Comparison of ENCODE assay signal across 8 mouse cellular contexts in the genomic region with DNA sequence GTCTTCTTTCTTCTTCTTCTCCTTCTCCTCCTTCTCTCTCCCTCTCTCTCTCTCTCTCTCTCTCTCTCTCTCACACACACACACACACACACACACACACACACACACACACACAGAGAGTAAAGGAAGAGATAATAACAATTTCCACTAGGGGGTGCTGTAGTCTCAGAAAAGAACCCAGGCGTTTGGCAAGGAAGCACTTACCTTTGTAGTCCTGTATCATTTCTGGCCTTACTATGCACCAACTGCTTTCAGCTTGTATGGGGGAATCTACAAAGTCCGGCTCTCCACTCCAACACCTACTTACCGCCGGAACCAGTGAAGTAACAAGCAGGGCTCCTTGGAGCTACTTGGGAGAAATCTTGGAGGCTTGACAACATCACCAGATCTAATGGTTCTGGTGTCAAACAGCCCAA. TPM values are rescaled to one million over a fixed set of nuclear protein-coding genes. Genes with fewer than 3 reads are reported as not detected.
A peak's percentile ranks its signal among the peaks of the same experiment; 100 is the strongest.
DNase-seq lines count a peak whose midpoint lies in the region; ATAC-seq and TF ChIP-seq lines count a peak whose summit lies in the region.

No protein-coding gene starts in this region.

- peak; percentile 49; the same call in 1 of the 2 replicates for ATAC-seq in liver, embryonic 14.5 days (ENCODE audit: insufficient read depth)
- peak; percentile 31; the same call in 1 of the 2 replicates for ATAC-seq in neural tube, embryonic 12.5 days (ENCODE audit: low FRiP score, low read depth)

- dilution Hi-C loops in CH12.LX (cut with MboI; ENCODE audit: extremely low pct_ligation_motif_present, extremely low pct_unique_long_range_greater_than_20kb, low sequenced_read_pairs): no loop called here

- peak in 1 of 2 experiments; percentile 89; a peak in 2 of 4 replicates for TF ChIP-seq CTCF in CH12.LX (conservative IDR thresholded peaks at IDR 0.05 in 1 of 2, IDR thresholded peaks at IDR 0.05 in 1 of 2; ENCODE audit: low read depth in 2 of 2, low read length in 2 of 2)
- TF ChIP-seq CTCF in liver, embryonic 14.5 days (IDR thresholded peaks at IDR 0.05; ENCODE audit: low read depth): peak; percentile 76

- H3K36me3 ChIP-seq in CH12.LX (replicated peaks in 1 of 2; ENCODE audit: control insufficient read depth in 1 of 2, insufficient read depth in 1 of 2, low read length in 1 of 2): no peaks in the 10 kb centered on the region
- H3K36me3 ChIP-seq in liver, embryonic 14.5 days (replicated peaks; ENCODE audit: control insufficient read depth, insufficient read depth, low read depth): no peaks in the 10 kb centered on the region
- no peaks in the 10 kb centered on the region for H3K36me3 ChIP-seq in neural tube, embryonic 12.5 days

- H3K4me3 ChIP-seq in CH12.LX (replicated peaks in 1 of 3; ENCODE audit: low read depth in 2 of 3, low read length in 2 of 3, poor library complexity in 1 of 3): no peak overlapping the region
- H3K4me3 ChIP-seq in liver, embryonic 14.5 days (ENCODE audit: insufficient read depth in 1 of 2, low read depth in 2 of 2, low read length in 2 of 2): no peak overlapping the region
- no peak overlapping the region for H3K4me3 ChIP-seq in neural tube, embryonic 12.5 days

- H3K79me2 ChIP-seq in CH12.LX (replicated peaks; ENCODE audit: control insufficient read depth, extremely low read depth, insufficient read depth, poor library complexity, severe bottlenecking): no peaks in the 10 kb centered on the region

- H3K4me2 ChIP-seq in CH12.LX (ENCODE audit: insufficient read depth, low read depth, poor library complexity, severe bottlenecking): no peak overlapping the region
- H3K4me2 ChIP-seq in liver, embryonic 14.5 days (ENCODE audit: low read depth): no peak overlapping the region
- no peak overlapping the region for H3K4me2 ChIP-seq in neural tube, embryonic 12.5 days (replicated peaks)

- no peak for TF ChIP-seq EP300 in CH12.LX (IDR thresholded peaks at IDR 0.05; ENCODE audit: low read length)
- 0 out of 2 replicates have a peak, but pooled peaks have one; percentile 14 for TF ChIP-seq EP300 in liver, embryonic 14.5 days (IDR thresholded peaks at IDR 0.05; ENCODE audit: low read depth)

- TF ChIP-seq POLR2A in CH12.LX (IDR thresholded peaks at IDR 0.05; ENCODE audit: low read depth, low read length): no peak

- DNase-seq in 3134 (ENCODE audit: extremely low read depth, insufficient read length, low spot score) (peak; percentile 79), CH12.LX (ENCODE audit: extremely low read depth) (peak; percentile 84)
- DNase-seq in cerebellum, adult 8-10 months: peak; percentile 64
- DNase-seq in frontal cortex, adult 2 months (ENCODE audit: extremely low spot score in 1 of 2, low spot score in 1 of 2): peak; percentile 31 to 91
- peak; percentile 79 for DNase-seq in kidney, postnatal 14 days
- DNase-seq in liver, embryonic 14.5 days (ENCODE audit: low read depth in 3 of 3, low spot score in 3 of 3): peak; percentile 68 to 77 (median 76)
- DNase-seq in urinary bladder, postnatal 36 days (ENCODE audit: low spot score in 2 of 2): peak; percentile 39 to 55

- no peak overlapping the region for H3K27ac ChIP-seq in CH12.LX (ENCODE audit: insufficient read depth, low read depth)
- no peak overlapping the region for H3K27ac ChIP-seq in liver, embryonic 14.5 days
- no peak overlapping the region for H3K27ac ChIP-seq in neural tube, embryonic 12.5 days

- H3K9me3 ChIP-seq in CH12.LX (replicated peaks; ENCODE audit: low read length): no peaks in the 10 kb centered on the region
- no peaks in the 10 kb centered on the region for H3K9me3 ChIP-seq in liver, embryonic 14.5 days (ENCODE audit: control insufficient read depth, low read length)
- H3K9me3 ChIP-seq in neural tube, embryonic 12.5 days: no peaks in the 10 kb centered on the region

- in situ Hi-C loops in CH12.LX (cut with MboI; ENCODE audit: low pct_ligation_motif_present, low pct_unique_long_range_greater_than_20kb, low sequenced_read_pairs): no loop called here

- WGBS in liver, embryonic 14.5 days (ENCODE audit: insufficient replicate concordance): 6% methylated on average over 4 of the region's 4 CpGs
- WGBS in neural tube, embryonic 12.5 days: 15% methylated on average over 4 of the region's 4 CpGs

- no peak overlapping the region for H3K9ac ChIP-seq in CH12.LX (ENCODE audit: insufficient read depth, low read depth)
- H3K9ac ChIP-seq in liver, embryonic 14.5 days (replicated peaks): no peak overlapping the region
- no peak overlapping the region for H3K9ac ChIP-seq in neural tube, embryonic 12.5 days

- peak; percentile 82 for TF ChIP-seq RAD21 in CH12.LX (IDR thresholded peaks at IDR 0.05; ENCODE audit: low read depth, low read length)

- H3K27me3 ChIP-seq in CH12.LX (replicated peaks): no peaks in the 10 kb centered on the region
- H3K27me3 ChIP-seq in liver, embryonic 14.5 days (ENCODE audit: control insufficient read depth, insufficient read depth, low read length): no peaks in the 10 kb centered on the region
- no peaks in the 10 kb centered on the region for H3K27me3 ChIP-seq in neural tube, embryonic 12.5 days (replicated peaks)

- H3K4me1 ChIP-seq in CH12.LX (ENCODE audit: control insufficient read depth in 1 of 2, insufficient read depth in 2 of 2): peaks cover 7 to 17% of the 10 kb centered on the region in 2 experiments
- H3K4me1 ChIP-seq in liver, embryonic 14.5 days (replicated peaks; ENCODE audit: control insufficient read depth in 2 of 2, insufficient read depth in 2 of 2, low read length in 1 of 2): peaks cover 24 to 29% of the 10 kb centered on the region in 2 experiments
- peaks cover 7% of the 10 kb centered on the region; the same call in 1 of the 2 replicates for H3K4me1 ChIP-seq in neural tube, embryonic 12.5 days

TF ChIP-seq in CH12.LX, 34 proteins besides CTCF, POLR2A, EP300 and RAD21 (continues in another document):
- TF ChIP-seq RCOR1 (conservative IDR thresholded peaks at IDR 0.05; ENCODE audit: low read depth, low read length) (0 out of 2 replicates have a peak, but pooled peaks have one; percentile 62), IRF4 (IDR thresholded peaks at IDR 0.05; ENCODE audit: low read depth, low read length) (0 out of 2 replicates have a peak, but pooled peaks have one; percentile 21), SMC3 (IDR thresholded peaks at IDR 0.05; ENCODE audit: low read depth, low read length) (peak; percentile 76), NELFE (IDR thresholded peaks at IDR 0.05; ENCODE audit: low read depth, low read length) (peak; percentile 36; the same call in 1 of the 2 replicates), E2F4 (IDR thresholded peaks at IDR 0.05; ENCODE audit: insufficient replicate concordance, low read depth, low read length) (no peak), BHLHE40 (IDR thresholded peaks at IDR 0.05; ENCODE audit: low read depth, low read length) (0 out of 2 replicates have a peak, but pooled peaks have one; percentile 9), MAZ (IDR thresholded peaks at IDR 0.05; ENCODE audit: low read depth, low read length) (0 out of 2 replicates have a peak, but pooled peaks have one; percentile 50), ZKSCAN1 (IDR thresholded peaks at IDR 0.05; ENCODE audit: borderline replicate concordance, low read depth, low read length) (no peak), SIN3A (IDR thresholded peaks at IDR 0.05; ENCODE audit: low read length) (0 out of 2 replicates have a peak, but pooled peaks have one; percentile 39), MXI1 (IDR thresholded peaks at IDR 0.05; ENCODE audit: low read depth, low read length) (0 out of 2 replicates have a peak, but pooled peaks have one; percentile 37), HCFC1 (IDR thresholded peaks at IDR 0.05; ENCODE audit: low read depth, low read length) (peak; percentile 52), ZC3H11A (IDR thresholded peaks at IDR 0.05; ENCODE audit: low read depth, low read length) (peak; percentile 31; the same call in 1 of the 2 replicates), MEF2A (IDR thresholded peaks at IDR 0.05; ENCODE audit: borderline replicate concordance, low read depth, low read length) (0 out of 2 replicates have a peak, but pooled peaks have one; percentile 48), JUN (IDR thresholded peaks at IDR 0.05; ENCODE audit: insufficient read depth, low read depth, low read length) (no peak)

RNA-seq across cellular contexts. Expression of a gene that starts 4.6 kb away (rescaled TPM):
- total RNA-seq in CH12.LX (2012; rRNA removed) (0.76 and 2.0 TPM in 2 replicates), CH12.LX (2014; rRNA removed) (0.43 and 0.79 TPM in 2 replicates)
- 2.5 and 3.4 TPM in 2 replicates for polyA plus RNA-seq in CH12.LX (2012; ENCODE audit: insufficient read length, low read depth)
- polyA plus RNA-seq in frontal cortex, adult 2 months (2012; rRNA removed): 1.4 and 3.8 TPM in 2 replicates
- 1.8 and 2.2 TPM in 2 replicates for polyA plus RNA-seq in liver, embryonic 14.5 days (2012; rRNA removed)
- polyA plus RNA-seq in liver, embryonic 14.5 days (2014; fragmentation: Nextera tagmentation; extraction: Ambion mirVana): 1.9 and 2.6 TPM in 2 replicates
- polyA plus RNA-seq in neural tube, embryonic 12.5 days (2016; fragmentation: Nextera tagmentation; extraction: Ambion mirVana): 1.7 and 2.3 TPM in 2 replicates

RNA-seq across cellular contexts. Expression of a gene that starts 32.1 kb away (rescaled TPM):
- total RNA-seq in CH12.LX (2012; rRNA removed) (79.4 and 87.5 TPM in 2 replicates), CH12.LX (2014; rRNA removed) (178 and 205 TPM in 2 replicates)
- polyA plus RNA-seq in CH12.LX (2012; ENCODE audit: insufficient read length, low read depth): 120 and 153 TPM in 2 replicates
- polyA plus RNA-seq in frontal cortex, adult 2 months (2012; rRNA removed): 206 and 256 TPM in 2 replicates
- 103 and 111 TPM in 2 replicates for polyA plus RNA-seq in liver, embryonic 14.5 days (2012; rRNA removed)
- polyA plus RNA-seq in liver, embryonic 14.5 days (2014; fragmentation: Nextera tagmentation; extraction: Ambion mirVana): 147 and 165 TPM in 2 replicates
- polyA plus RNA-seq in neural tube, embryonic 12.5 days (2016; fragmentation: Nextera tagmentation; extraction: Ambion mirVana): 228 and 233 TPM in 2 replicates

RNA-seq across cellular contexts. Expression of a gene that starts 32.2 kb away (rescaled TPM):
- total RNA-seq in CH12.LX (2012; rRNA removed): 0.04 and 0.21 TPM in 2 replicates
- not detected in 2 replicates for total RNA-seq in CH12.LX (2014; rRNA removed)
- polyA plus RNA-seq in CH12.LX (2012; ENCODE audit: insufficient read length, low read depth): 0.26 and 0.49 TPM in 2 replicates
- polyA plus RNA-seq in frontal cortex, adult 2 months (2012; rRNA removed): 1.4 and 2.2 TPM in 2 replicates
- polyA plus RNA-seq in liver, embryonic 14.5 days (2012; rRNA removed): 0.04 and 0.25 TPM in 2 replicates
- polyA plus RNA-seq in liver, embryonic 14.5 days (2014; fragmentation: Nextera tagmentation; extraction: Ambion mirVana): 0.14 TPM in 1 of 2 replicates, not detected in the other
- polyA plus RNA-seq in neural tube, embryonic 12.5 days (2016; fragmentation: Nextera tagmentation; extraction: Ambion mirVana): 6.5 and 7.8 TPM in 2 replicates

RNA-seq across cellular contexts. Expression of a gene that starts 53.5 kb away (rescaled TPM):
- 4.3 and 8.5 TPM in 2 replicates for total RNA-seq in CH12.LX (2012; rRNA removed)
- total RNA-seq in CH12.LX (2014; rRNA removed): 6.1 and 6.3 TPM in 2 replicates
- polyA plus RNA-seq in CH12.LX (2012; ENCODE audit: insufficient read length, low read depth): 2.6 and 3.7 TPM in 2 replicates
- 14.6 and 21.5 TPM in 2 replicates for polyA plus RNA-seq in frontal cortex, adult 2 months (2012; rRNA removed)
- polyA plus RNA-seq in liver, embryonic 14.5 days (2012; rRNA removed): 12.7 and 14.6 TPM in 2 replicates
- polyA plus RNA-seq in liver, embryonic 14.5 days (2014; fragmentation: Nextera tagmentation; extraction: Ambion mirVana): 19.2 and 24.6 TPM in 2 replicates
- 6.9 and 7.4 TPM in 2 replicates for polyA plus RNA-seq in neural tube, embryonic 12.5 days (2016; fragmentation: Nextera tagmentation; extraction: Ambion mirVana)
